ENCODE assay signal across 11 mouse cellular contexts in genomic region chr14:58812585-58812984, GRCm38 (mm10).
DNase-seq lines count a peak whose midpoint lies in the region; ATAC-seq and TF ChIP-seq lines count a peak whose summit lies in the region.
"Had no signal": no experiment of that assay in that cellular context is flagged by ENCODE, and none has a peak within 500 bp of the region (broad histone marks: within the 10 kb centered on the region; RNA-seq: fewer than 3 reads in every experiment).

No protein-coding gene starts in this region.

- no peaks in the 10 kb centered on the region for H3K36me3 ChIP-seq in neural tube, embryonic 13.5 days
- H3K36me3 ChIP-seq in stomach, postnatal 0 days (ENCODE audit: control insufficient read depth, insufficient read depth, low read length) = no peaks in the 10 kb centered on the region
- H3K36me3 ChIP-seq: hindbrain, embryonic 12.5 days had no signal

- 80% methylated on average over 5 of the region's 5 CpGs for WGBS in neural tube, embryonic 13.5 days
- 55% methylated on average over 5 of the region's 5 CpGs for WGBS in stomach, postnatal 0 days

- H3K4me2 ChIP-seq in neural tube, embryonic 13.5 days = no peak overlapping the region
- no peak overlapping the region for H3K4me2 ChIP-seq in stomach, postnatal 0 days (replicated peaks; ENCODE audit: low read depth)
- H3K4me2 ChIP-seq: hindbrain, embryonic 12.5 days had no signal

- H3K27ac ChIP-seq in neural tube, embryonic 13.5 days (replicated peaks) = 0 out of 2 replicates have a peak overlapping the region, but pooled peaks have one; percentile 28
- 0 out of 2 replicates have a peak overlapping the region, but pooled peaks have one; percentile 24 for H3K27ac ChIP-seq in stomach, postnatal 0 days (replicated peaks)
- H3K27ac ChIP-seq: hindbrain, embryonic 12.5 days had no signal

- intact Hi-C loops in heart, postnatal 25 days (cut with DNase I) = no loop called here

- no peak for TF ChIP-seq CTCF in stomach, postnatal 0 days (IDR thresholded peaks at IDR 0.05; ENCODE audit: low read depth)

- H3K4me3 ChIP-seq in neural tube, embryonic 13.5 days = no peak overlapping the region
- H3K4me3 ChIP-seq in stomach, postnatal 0 days (ENCODE audit: low read depth, low read length) = no peak overlapping the region
- H3K4me3 ChIP-seq: hindbrain, embryonic 12.5 days had no signal

- H3K4me1 ChIP-seq in neural tube, embryonic 13.5 days (replicated peaks) = no peaks in the 10 kb centered on the region
- no peaks in the 10 kb centered on the region for H3K4me1 ChIP-seq in stomach, postnatal 0 days (replicated peaks; ENCODE audit: control insufficient read depth, insufficient read depth)
- H3K4me1 ChIP-seq: hindbrain, embryonic 12.5 days had no signal

- no peak for TF ChIP-seq EP300 in stomach, postnatal 0 days (optimal IDR thresholded peaks at IDR 0.05)

- DNase-seq in neural tube, embryonic 10.5 days (ENCODE audit: extremely low spot score, low spot score) = no peak
- peak; percentile 21 for DNase-seq in heart, postnatal 25 days (ENCODE audit: low spot score)
- peak; percentile 44 to 52 for DNase-seq in kidney, postnatal 36 days
- DNase-seq in stomach, postnatal 0 days (ENCODE audit: low spot score) = no peak
- no peak for DNase-seq in cerebellum, postnatal 4 days (ENCODE audit: low spot score in 2 of 2)
- no peak for DNase-seq in frontal cortex, adult 2 months (ENCODE audit: extremely low spot score in 1 of 2, low spot score in 1 of 2)
- DNase-seq in Muller cell, postnatal 12 days (ENCODE audit: inconsistent ontology term) = no peak
- DNase-seq: cerebellum, adult 9-10 months; left cerebral cortex, postnatal 4 days had no signal

- no peaks in the 10 kb centered on the region for H3K9me3 ChIP-seq in neural tube, embryonic 13.5 days
- H3K9me3 ChIP-seq in stomach, postnatal 0 days (ENCODE audit: control insufficient read depth, low read length) = no peaks in the 10 kb centered on the region
- H3K9me3 ChIP-seq: hindbrain, embryonic 12.5 days had no signal

- no peak for ATAC-seq in neural tube, embryonic 13.5 days (ENCODE audit: low read depth)
- no peak for ATAC-seq in stomach, postnatal 0 days (ENCODE audit: low FRiP score, low TSS enrichment)

- no peaks in the 10 kb centered on the region for H3K27me3 ChIP-seq in neural tube, embryonic 13.5 days
- H3K27me3 ChIP-seq in stomach, postnatal 0 days (ENCODE audit: control insufficient read depth, insufficient read depth, low read length) = no peaks in the 10 kb centered on the region
- H3K27me3 ChIP-seq: hindbrain, embryonic 12.5 days had no signal

- no peak overlapping the region for H3K9ac ChIP-seq in neural tube, embryonic 13.5 days
- H3K9ac ChIP-seq in stomach, postnatal 0 days (ENCODE audit: low read length) = no peak overlapping the region
- H3K9ac ChIP-seq: hindbrain, embryonic 12.5 days had no signal

Comparison
In these comparisons a context has a peak if more than half of its experiments do, and no peak if none do; other contexts are left out.
1. DNase-seq: peak in heart, postnatal 25 days (single experiment) and kidney, postnatal 36 days (2 of 2); none in neural tube, embryonic 10.5 days (single experiment), stomach, postnatal 0 days (single experiment), cerebellum, postnatal 4 days (0 of 2), frontal cortex, adult 2 months (0 of 2) and Muller cell, postnatal 12 days (single experiment).